Mouse (Mus musculus) layer of hippocampus, postnatal 10 days (tissue): ENCODE measurements around the gene Smad5. TPM values are rescaled to one million over a fixed set of nuclear protein-coding genes. Genes with fewer than 3 reads are reported as not detected.
A peak's percentile ranks its signal among the peaks of the same experiment; 100 is the strongest.

Experiments
- DNase-seq, 2 experiments: peaks; one replicate each; pipeline ENCODE4 v3.0.0; 2021; ENCODE audit warnings: low spot score in 2 of 2
- long read RNA-seq: library from polyadenylated mRNA; stranded (forward); transcript quantifications from one replicate; pipeline ENCODE4 v2.0.0, GENCODE M21; 2023
- total RNA-seq, 2 experiments: library from RNA; stranded (reverse); gene quantifications; 2 replicates each; pipeline ENCODE4 v1.2.3; 2021

Smad5 gene
- total RNA-seq = 10 to 100 TPM; 29.0 to 32.8 TPM
- long read RNA-seq, full-length matches to known transcripts = 4 of 6 reads
- long read RNA-seq, partial matches to known transcripts = 1 of 6 reads
- long read RNA-seq, other reads (novel, unspliced or antisense) = 1 of 6 reads

DNA sequence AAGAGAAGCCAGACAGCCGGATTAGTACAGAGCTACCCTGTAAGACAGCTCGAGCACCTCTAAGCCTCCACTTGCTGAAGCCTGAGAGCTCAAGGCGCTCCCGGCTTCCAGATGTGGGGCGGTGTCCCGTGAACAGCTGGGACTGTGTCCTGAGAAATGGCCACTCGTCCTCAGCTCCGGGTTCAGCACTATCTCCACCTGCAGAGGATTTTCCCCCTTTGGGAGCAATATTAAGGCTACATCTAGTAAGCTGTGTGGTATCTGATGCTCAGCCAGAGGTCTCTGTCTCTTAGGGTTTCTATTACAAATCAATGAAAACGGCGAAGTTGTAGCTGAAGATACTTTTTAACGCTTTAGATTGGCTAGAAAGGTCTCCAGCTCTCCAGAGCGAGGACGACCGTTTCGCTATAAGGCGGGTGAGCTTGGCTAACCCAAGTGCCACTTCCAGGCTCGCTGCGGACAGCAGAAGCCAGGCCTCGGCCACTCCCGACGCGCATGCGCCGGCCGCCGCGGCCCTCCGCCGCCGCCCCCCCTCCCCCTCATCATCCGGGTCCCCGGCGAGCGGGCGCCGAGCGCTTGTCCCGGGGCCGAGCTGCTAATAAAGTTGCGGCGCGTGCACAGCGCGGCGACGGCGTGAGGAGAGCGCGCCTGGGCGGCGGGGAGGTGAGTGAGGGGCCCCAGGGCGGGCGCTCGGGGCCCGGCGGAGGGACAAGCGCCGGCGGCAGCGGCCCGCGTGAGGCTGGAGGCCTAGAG, at the start of gene Smad5:
Gene Smad5 (plus strand): TSS at position 542 of the 753 bp plus-strand sequence.
- DNase-seq = peak; percentile 84 to 90

DNA sequence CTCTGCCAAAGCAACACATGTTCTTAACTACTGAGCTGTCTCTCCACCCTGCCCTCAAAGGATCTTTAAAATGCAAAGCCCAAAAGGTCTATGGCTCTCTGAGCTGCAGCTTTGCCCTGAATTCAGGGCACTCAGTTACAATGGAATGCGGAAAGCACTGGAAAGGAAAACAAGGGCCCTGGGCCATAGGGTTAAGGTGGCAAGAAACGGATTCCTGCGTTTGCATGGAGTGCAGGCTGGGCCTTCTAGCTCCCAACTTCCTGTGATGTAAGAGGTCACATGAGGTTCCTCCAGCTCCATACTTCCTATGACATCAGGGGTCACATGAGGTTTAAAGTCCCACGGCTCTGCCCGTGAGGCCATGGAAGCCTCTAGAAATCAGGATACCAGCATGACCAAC, 48.6 kb upstream of the Smad5 start:
- no peak for DNase-seq

DNA sequence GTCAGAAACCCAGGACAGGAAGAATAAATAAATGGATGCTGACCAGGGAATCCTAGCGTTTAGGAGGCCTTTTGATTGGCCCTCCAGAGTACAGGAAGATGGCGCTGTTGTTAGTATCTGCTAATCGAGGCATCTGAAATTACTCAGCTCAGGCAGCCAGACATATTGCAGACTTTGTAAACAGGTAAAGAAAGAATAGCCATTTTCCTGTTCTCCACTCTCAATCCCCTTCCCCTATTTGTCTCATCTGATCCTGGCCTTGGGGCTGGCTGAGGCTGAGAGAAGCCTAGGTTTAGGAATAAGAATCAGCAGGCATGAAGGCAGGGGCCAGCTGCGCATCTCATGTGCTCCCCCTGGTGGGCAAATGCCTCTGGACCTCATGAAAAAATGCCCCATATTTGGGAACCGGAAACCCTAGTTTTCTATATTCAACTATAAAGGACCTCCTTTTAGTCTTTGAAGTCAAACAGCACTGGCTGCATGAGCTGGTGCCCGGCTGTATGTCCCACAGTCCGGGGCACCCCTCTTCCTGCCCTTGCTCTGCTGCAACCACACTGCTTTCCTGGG, 44.8 kb upstream of the Smad5 start:
- peak; percentile 81 to 82 for DNase-seq

DNA sequence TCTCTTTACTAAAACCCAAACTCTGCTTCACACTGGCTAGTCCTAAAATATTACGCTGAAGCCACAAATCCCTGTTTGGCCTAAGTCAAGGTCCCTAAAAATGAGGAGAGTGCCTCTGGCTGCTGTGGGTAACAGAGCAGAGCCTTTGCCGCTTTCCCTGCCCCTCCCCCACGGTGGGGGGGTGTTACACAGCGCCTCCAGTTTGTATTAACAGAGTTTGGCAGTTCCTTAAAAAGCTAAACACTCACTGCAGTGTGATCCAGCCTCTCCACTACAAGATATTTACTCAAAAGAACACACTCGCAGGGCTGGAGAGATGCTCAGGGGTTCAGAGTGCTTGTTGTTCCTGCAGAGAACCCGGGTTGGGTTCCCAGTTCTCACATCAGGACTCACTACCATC, 43.9 kb upstream of the Smad5 start:
- no peak for DNase-seq

DNA sequence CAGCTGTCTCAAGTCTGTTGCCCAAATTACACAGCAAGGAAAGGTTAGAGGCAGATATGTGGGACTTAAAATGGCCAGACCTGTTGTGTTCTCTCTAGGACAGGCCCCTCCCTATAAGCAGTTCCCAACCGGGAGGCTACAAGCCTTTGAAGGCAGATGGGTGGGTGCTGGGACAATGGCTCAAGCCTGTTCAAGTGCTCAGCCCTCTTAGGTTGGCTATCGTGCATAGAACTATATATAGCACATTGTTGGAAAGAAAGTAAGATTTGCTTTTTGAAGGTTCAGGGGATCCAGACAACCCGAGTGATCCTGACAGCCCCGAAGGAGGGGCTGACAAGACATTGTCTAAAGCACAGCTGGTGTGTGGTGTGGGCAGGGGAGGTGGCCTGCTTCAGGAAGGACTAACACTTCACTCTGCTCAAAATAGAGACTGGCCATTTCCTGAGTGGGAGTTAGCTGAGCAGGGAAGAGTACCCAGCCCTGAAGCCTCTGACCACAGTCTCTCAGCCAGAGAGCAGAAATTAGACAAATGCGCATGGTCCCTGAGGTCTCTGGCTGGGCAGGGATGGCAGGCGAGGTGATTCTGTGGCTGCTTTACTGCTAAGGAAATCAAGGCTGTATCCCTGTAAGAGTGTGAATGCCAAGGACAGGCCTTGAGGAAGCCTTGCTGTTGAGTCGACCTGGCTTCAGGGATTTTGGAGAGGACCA, 40.7 kb upstream of the Smad5 start:
- no peak for DNase-seq

DNA sequence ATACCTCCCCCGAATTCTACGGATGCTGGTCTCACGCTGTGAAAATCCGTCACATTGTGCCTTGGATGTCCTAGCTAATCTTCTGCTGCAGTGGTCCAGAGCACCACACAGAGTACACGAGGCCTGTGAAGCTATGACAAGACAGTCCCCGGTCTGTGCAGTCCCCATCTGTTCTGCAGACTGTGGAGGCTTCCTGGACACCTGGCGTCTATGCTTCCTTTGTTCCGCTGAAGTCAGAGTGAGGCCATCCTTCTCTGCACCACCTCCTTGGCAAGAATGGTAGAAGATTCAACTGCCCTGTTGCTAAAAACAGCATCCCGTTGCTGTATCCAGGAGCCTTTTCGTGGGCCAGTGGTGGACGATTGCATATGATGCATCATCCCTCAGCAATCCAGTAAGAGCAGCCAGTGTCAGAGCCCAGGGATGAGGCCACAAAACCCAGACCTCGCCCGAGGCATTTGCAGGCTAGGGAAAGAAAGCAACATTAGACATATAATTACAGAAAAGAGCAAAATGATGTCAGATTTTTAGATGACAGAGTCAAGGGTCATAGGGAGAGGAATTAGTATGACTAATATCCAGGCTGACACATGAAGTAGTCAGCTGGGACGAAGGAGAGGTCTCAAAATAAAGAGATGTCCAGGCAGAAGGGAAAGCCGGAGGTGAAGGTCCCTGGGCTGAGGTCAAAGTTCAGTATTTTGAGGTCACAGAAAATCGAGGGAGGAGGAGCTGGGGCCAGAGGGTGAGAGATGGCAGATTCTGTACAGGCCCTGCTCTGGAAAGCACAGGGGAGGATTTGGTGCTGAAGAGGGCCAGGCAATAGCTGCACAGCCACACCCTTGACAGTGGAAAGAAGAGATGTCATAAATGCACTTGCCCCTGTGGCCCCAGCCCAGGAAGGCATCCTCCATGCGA, 38.3 kb upstream of the Smad5 start:
- DNase-seq = no peak

DNA sequence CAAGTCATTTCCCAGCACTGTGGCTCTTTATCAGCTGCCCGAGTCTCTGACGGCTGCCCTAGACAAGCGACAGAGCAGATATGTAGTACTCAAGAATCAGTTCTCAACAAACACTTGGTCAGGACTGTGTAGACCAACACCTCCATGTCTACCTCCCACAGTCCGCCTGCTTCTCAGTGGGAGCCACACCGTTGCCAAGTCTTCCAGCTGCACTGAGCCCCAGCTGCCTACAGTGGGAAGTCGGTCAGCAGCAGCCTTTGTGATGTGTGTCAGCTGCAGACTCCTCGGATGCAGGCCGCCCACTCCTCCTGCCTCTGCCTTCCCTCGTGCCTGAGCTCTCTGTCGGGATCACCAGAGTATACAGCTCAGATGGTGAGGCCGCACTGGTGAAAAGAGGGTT, 31.6 kb upstream of the Smad5 start:
- no peak for DNase-seq

DNA sequence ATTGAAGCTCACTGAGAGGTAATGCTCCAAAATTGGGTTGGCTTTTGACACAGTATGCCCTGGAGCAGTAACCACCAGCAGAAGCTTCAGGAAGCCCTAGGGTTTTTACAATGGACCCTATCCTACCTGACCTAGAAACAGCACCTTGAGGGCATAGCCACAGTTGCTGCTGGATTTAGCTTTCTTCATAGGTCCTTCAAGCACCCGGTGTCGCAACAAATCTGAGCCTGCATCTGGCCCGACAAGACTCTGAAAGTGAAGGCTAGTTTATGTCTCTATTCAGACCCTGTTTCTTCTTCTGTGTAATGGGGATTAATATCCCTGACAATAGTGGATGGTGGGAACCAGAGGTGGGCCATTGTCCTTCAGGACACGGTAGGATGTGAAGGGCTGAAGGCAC, 25.1 kb upstream of the Smad5 start:
- DNase-seq = no peak

DNA sequence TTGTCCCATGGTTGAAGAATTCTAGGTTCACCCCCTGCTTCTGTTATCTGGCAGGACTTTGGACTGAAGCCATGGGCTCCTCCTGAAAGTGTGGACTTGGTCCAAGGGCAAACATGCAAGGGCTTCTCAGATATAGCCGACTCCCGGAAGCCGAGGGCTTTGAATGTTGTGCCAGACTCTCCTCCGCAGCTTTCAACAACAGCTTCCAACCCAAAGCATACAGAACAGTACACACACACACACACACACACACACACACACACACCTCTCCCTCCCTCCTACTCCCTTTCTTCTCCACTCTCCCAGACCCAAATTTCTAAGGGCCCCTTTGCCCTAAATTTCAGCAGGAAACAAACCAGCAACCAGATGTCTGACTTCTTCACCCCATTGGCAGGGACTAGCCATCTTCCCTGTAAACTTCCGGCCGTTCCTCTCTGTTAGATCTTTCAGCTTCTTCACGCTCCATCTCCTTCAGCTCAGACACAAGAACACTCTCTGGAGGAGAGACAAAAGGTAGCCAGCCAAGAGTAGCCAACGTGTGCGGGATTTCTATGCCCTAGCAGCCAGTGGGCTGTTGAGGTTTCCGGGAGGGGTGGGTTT, 24.5 kb upstream of the Smad5 start:
- no peak for DNase-seq

DNA sequence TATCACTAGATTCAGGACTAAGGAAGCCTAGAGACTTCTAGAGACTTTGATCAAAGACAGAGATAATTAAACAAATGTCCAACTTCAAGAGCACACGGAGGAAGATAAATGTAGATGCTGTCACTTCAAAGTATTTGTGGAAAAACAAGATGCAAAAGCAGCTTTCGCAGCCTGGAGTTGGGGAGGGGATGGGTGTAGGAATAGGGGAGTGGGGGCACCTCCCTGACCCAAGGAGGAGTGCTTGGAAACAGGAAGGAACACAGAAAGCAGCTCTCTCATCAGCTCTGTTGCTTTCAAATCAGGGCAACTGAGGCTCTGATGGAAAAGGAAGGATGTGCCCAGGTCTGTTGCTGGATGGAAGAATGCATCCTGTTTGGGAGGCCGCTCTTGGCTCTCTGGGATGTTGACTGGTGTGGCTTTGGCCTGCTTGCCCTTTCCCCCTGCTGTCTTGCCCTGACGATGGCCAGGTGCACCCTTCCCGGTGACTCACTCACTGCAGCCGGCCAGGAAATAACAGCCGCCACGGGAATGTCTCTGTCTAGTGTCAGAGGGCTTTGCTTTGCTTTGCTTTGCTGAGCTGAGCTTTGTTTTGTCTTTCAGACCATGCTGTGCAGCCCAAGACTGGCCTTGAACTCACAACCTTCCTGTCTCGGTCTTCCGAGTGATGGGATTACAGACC, 23.8 kb upstream of the Smad5 start:
- DNase-seq = no peak

DNA sequence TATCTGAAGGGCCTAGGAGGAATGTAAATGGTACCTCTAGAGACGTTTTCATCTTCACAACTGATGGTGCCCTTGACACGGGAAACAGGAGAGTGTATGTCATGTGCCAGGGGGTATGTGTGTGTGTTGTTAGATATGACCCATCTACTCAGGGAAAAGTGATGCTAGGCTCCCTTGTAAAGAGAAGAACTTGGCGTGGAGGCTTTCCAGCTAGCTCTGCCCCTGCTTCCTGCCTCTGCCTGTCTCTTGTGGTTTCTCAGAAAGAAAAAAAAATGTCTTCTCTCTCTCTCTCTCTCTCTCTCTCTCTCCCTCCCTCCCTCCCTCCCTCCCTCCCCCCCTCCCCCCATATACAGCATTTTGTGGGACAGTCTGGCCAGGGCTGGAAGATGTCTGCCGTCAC, 20.9 kb upstream of the Smad5 start:
- no peak for DNase-seq

DNA sequence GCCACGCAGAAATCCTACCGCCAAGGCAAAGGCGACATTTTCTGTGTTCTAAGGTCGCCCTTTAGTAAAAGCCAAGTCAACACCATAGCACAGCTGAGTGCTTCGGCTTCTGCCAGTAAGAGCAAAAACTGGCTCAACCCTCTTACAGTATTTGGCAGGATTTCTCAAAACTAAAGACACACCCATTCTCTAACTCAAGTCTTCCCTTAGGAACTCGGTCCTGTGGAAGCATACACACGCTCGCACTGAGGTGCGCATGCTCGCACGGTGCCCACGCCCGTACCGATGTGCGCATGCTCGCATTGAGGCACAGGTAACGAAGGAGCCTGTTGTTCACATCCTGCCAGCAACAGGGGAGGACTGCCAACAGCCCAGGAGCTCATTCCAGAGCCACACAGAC, 20.5 kb upstream of the Smad5 start:
- peak; percentile 48 to 67 for DNase-seq

DNA sequence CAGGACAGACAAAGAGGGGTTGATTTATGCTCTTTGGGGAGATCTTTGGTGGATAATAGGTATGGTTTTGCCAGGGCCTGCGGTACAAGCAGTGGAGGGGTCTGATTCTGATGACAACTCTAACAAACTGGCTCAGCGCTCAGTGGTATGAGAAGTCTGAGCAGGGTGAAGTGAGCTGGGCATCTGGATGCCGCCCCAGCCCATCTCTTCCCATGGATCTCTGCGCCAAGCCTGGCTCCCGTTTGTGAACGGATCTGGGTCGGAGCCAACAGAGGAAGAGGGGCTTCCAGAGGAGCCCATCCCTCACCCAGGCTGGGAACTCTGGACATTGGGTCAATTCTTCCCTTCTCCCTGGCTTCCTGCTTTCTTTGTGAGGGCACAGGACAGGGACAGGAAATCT, 19.5 kb upstream of the Smad5 start:
- peak; percentile 24 to 39 for DNase-seq

DNA sequence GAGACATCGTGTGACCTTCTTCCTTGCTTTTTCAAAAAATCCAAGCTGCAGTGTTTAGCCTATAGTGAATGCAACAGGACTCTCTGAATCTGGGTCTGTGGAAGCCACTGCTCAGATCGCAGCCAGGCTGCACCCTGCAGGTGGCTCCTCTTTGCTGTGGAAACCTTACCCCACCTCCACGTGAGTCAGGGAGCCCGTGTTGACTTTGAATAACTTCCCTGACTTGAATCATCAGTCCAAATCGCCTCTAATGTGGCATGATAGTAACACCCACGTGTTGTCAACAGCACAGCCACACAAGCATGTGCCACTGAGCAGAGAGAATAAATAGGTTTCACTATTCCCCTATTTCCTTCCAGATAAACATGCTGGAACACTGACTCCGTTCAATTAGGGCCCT, 10.8 kb upstream of the Smad5 start:
- no peak for DNase-seq

DNA sequence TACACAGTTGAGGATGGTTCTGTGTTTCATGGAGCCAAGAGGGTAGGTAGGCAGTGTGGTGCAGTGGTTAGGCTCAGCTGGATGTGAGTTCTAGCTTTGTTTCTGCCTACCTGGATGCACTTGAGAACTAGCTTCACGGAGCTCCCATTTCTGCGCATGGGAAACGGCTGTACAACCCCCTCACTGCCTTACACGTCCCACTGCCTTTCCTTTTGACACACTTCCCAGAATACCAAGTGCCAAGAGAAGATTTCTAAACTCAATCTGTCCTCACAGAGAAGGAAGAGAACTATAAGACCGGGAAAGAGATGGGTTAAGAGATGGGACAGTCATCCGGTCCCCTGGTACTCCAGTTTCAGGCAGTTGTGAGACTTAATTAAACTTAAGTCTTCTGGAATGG, 10.2 kb upstream of the Smad5 start:
- DNase-seq = no peak

DNA sequence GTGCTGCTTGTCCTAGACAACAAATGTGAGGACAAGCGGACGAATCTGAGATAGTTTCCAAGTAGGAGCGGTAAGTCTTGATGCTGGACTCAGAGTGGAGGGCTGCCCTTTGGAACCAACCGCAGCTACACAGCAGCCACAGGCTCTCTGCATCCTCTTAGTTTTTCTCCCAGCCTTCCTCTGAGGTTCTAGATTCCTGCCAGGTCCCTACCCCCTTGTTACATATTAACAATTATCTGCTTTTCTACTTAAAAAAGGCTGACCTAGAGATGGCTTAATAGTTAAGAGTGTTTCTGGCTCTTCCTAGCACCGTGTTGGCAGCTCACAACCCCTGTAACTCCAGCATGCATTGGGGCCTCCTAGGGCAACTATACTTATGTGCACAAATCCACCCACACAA, 7.1 kb upstream of the Smad5 start:
- DNase-seq = no peak

DNA sequence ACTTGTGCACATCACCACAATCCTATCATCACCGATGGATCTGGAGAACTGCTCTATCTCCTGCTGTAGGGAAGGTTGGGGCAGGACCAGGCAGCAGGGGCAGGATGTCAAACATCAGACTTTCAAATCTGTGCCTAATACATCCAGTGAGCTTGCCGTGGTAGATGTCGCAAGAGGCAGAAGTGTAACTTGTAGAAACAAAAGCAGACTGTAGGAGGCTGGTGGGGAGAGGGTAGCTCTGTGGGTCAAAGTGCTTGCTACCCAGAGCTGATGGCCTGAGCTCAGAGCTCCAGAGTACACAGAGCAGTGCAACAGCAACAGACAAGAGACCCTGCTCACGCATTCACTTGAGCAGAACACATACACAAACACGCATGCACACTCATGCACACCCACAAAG, 6.1 kb upstream of the Smad5 start:
- no peak for DNase-seq

DNA sequence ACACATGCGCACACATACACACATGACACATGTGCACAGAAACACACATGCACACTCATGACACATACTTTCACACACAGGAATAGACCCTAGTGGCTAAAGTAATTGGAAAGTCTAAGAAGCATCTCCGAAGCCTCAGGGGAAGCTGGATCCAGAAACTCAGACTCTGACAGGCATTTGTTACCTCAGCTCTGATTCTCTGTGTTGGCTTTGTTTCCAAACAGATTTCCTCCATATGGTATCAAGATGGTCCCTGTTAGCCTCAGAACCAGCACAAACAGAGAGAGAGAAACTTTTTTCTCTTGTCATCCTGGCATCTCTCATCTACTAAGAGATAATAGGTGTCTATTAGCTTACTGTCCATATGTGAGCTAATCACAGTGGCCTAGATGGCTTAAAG, 5.6 kb upstream of the Smad5 start:
- DNase-seq = no peak

DNA sequence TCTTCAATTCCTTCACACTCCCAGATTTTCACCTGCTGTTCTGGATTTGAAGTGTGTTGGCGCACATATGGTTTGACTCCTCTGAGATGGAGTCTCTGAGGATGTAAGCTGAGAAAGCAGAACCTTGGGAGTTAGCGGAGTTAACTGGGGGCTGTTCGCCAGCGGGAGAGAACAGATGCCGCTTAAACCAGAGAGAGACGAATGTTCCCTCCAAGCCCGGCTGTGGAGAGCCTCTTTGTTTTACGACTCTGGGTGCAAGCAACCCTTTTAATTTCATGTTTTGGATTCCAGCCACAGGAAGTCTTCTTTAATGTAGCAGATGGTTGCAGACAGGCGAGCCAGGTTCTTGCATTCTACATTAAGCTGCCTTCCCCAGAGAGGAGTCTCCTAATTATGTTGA, 4.4 kb upstream of the Smad5 start:
- peak; percentile 52 to 55 for DNase-seq

DNA sequence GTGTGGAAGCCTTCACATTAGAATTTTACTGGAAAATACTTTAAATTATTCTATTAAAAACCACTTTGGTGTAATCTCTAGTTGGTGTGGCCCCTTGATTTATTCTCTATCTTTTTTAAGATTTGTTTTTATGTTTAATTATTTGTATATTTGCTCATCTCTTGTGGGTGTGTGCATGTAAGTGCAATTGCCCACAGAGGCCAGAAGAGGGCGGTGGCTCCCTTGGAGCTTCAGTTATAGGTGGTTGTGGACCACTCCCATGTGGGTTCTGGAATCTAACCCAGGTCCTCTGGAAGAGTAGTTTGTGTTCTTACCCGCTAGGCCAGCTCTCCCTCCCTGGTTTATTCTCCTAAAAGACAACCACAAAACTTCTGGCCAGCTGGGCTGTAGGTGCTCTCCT, 3.4 kb upstream of the Smad5 start:
- no peak for DNase-seq
